Mouse (Mus musculus) effector memory CD4-positive, alpha-beta T cell, adult 7 months (primary cell): Measurements from ENCODE around the gene Acer2. TPM values are rescaled to one million over a fixed set of nuclear protein-coding genes. Genes with fewer than 3 reads are reported as not detected.

Experiments used
- polyA plus RNA-seq: library from polyadenylated mRNA; unstranded; fragments of 100-300 nt; shearing (Covaris generic); gene quantifications from one replicate; pipeline ENCODE4 v1.2.1, GENCODE M21; 2017

The Acer2 gene
- 5.7 TPM for polyA plus RNA-seq

DNA sequence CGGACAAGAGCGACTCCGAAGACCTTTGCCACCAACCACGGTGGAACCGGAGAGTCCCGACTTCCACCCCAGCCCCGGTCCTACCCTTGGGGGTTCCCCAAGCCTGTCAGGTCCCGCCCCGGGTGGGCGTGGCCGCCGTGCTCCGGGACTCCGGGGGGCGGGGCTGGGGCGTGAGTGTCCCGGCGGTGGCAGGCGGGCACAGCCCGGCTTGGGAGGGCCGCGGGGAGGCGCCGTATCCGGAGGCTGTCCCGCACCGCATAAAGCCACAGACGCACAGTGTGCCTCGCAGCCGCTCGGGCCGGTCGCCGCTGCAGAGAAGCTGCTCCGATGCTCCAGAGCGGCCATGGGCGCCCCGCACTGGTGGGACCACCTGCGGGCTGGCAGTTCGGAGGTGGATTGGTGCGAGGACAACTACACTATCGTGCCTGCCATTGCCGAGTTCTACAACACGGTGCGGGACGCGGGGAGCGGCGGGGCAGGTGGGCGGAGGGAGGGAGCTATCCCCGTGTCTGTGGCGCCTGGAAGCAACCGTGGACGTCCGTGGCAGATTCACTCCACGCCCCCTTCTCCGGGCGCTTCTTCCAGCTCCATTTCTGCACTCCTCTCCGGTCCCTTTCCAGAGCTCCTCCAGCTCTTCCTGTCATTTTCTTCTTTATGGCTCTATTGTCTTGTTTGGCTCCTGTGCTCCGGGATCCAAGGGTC is at the start of gene Acer2:
Acer2 (plus strand) TSS at position 251 of the 702 bp plus-strand sequence.

GRCm38 (mm10) chr4:86857113-86858069 is 16.8 kb upstream of the Acer2 start, which contains the start of gene Rps6:
Rps6 (minus strand) TSS chr4:86857412.

Other genes with a start within 250 kb of the Acer2 start
- gene Plin2, start 204.3 kb upstream of the Acer2 start, polyA plus RNA-seq: 14.7 TPM
- 60.7 TPM for gene Dennd4c, start 125.8 kb upstream of the Acer2 start, polyA plus RNA-seq
- 589 TPM for gene Rps6, start 17.0 kb upstream of the Acer2 start, polyA plus RNA-seq